Mouse (Mus musculus): ENCODE measurements around the gene Bbs12. TPM values are rescaled to one million over a fixed set of nuclear protein-coding genes. Genes with fewer than 3 reads are reported as not detected.

Gene Bbs12
- total and polyA plus RNA-seq, 2 experiments from 2014 or later, result 3.1 to 4.9 TPM

- Histone ChIP-seq H3K36me3 (replicated peaks; ENCODE audit: control insufficient read depth, insufficient read depth, low read length) (no peaks in the 10 kb centered on the region), H3K4me2 (ENCODE audit: low read depth, low read length) (no peak overlapping the region), H3K4me3 (ENCODE audit: low read depth, low read length) (no peak overlapping the region), H3K4me1 (ENCODE audit: control insufficient read depth, insufficient read depth) (no peaks in the 10 kb centered on the region), H3K27ac (ENCODE audit: low read depth) (no peak overlapping the region), H3K9ac (replicated peaks; ENCODE audit: low read depth, low read length) (no peak overlapping the region), H3K9me3 (replicated peaks; ENCODE audit: control insufficient read depth, low read length) (no peaks in the 10 kb centered on the region), H3K27me3 (ENCODE audit: control insufficient read depth, insufficient read depth, low read length) (no peaks in the 10 kb centered on the region)
- no peak for TF ChIP-seq CTCF (IDR thresholded peaks at IDR 0.05; ENCODE audit: low read depth)
- TF ChIP-seq EP300 (IDR thresholded peaks at IDR 0.05; ENCODE audit: low read depth), result no peak
- no peak for ATAC-seq (ENCODE audit: insufficient read depth, low read depth)
- WGBS, result 61% methylated on average over 8 of the region's 8 CpGs
- DNase-seq (ENCODE audit: low spot score), result no peak
Measured at GRCm38 (mm10) chr3:37303392-37304139, 8.8 kb upstream of the Bbs12 start.

GRCm38 (mm10) chr3:37311897-37312369 lies 421 bp upstream of the Bbs12 start:
- Histone ChIP-seq H3K9me3 (replicated peaks; ENCODE audit: control insufficient read depth, low read length) (no peaks in the 10 kb centered on the region), H3K27ac (ENCODE audit: low read depth) (no peak overlapping the region), H3K36me3 (replicated peaks; ENCODE audit: control insufficient read depth, insufficient read depth, low read length) (no peaks in the 10 kb centered on the region), H3K4me3 (ENCODE audit: low read depth, low read length) (peak overlapping the region; percentile 88), H3K27me3 (ENCODE audit: control insufficient read depth, insufficient read depth, low read length) (no peaks in the 10 kb centered on the region), H3K4me1 (ENCODE audit: control insufficient read depth, insufficient read depth) (0 out of 2 replicates have a peak, but pooled peaks cover 6% of the 10 kb centered on the region), H3K9ac (replicated peaks; ENCODE audit: low read depth, low read length) (peak overlapping the region; percentile 86; the same call in 1 of the 2 replicates), H3K4me2 (ENCODE audit: low read depth, low read length) (peak overlapping the region; percentile 94)
- DNase-seq (ENCODE audit: low spot score) (no peak), ATAC-seq (ENCODE audit: insufficient read depth, low read depth) (no peak)
- WGBS, result 3% methylated on average over 10 of the region's 10 CpGs
- no peak for TF ChIP-seq EP300 (IDR thresholded peaks at IDR 0.05; ENCODE audit: low read depth)
- no peak for TF ChIP-seq CTCF (IDR thresholded peaks at IDR 0.05; ENCODE audit: low read depth)

GRCm38 (mm10) chr3:37313371-37313770 lies 1.0 kb downstream of the Bbs12 start:
- TF ChIP-seq CTCF (IDR thresholded peaks at IDR 0.05; ENCODE audit: low read depth) (no peak), EP300 (IDR thresholded peaks at IDR 0.05; ENCODE audit: low read depth) (no peak)
- Histone ChIP-seq H3K9ac (replicated peaks; ENCODE audit: low read depth, low read length) (peak overlapping the region; percentile 86; the same call in 1 of the 2 replicates), H3K36me3 (replicated peaks; ENCODE audit: control insufficient read depth, insufficient read depth, low read length) (no peaks in the 10 kb centered on the region), H3K4me3 (ENCODE audit: low read depth, low read length) (peak overlapping the region; percentile 88; the same call in 1 of the 2 replicates), H3K4me1 (ENCODE audit: control insufficient read depth, insufficient read depth) (0 out of 2 replicates have a peak, but pooled peaks cover 6% of the 10 kb centered on the region), H3K27me3 (ENCODE audit: control insufficient read depth, insufficient read depth, low read length) (no peaks in the 10 kb centered on the region), H3K4me2 (ENCODE audit: low read depth, low read length) (peak overlapping the region; percentile 94), H3K27ac (ENCODE audit: low read depth) (peak overlapping the region; percentile 39), H3K9me3 (replicated peaks; ENCODE audit: control insufficient read depth, low read length) (no peaks in the 10 kb centered on the region)
- WGBS, result 29% methylated on average over 1 of the region's 1 CpGs
- DNase-seq (ENCODE audit: low spot score) (peak; percentile 26), ATAC-seq (ENCODE audit: insufficient read depth, low read depth) (no peak)

GRCm38 (mm10) chr3:37316233-37316632 lies 3.9 kb downstream of the Bbs12 start:
- Histone ChIP-seq H3K27ac (ENCODE audit: low read depth) (no peak overlapping the region), H3K4me3 (ENCODE audit: low read depth, low read length) (no peak overlapping the region), H3K9me3 (replicated peaks; ENCODE audit: control insufficient read depth, low read length) (no peaks in the 10 kb centered on the region), H3K27me3 (ENCODE audit: control insufficient read depth, insufficient read depth, low read length) (no peaks in the 10 kb centered on the region), H3K36me3 (replicated peaks; ENCODE audit: control insufficient read depth, insufficient read depth, low read length) (0 out of 2 replicates have a peak, but pooled peaks cover 4% of the 10 kb centered on the region), H3K9ac (replicated peaks; ENCODE audit: low read depth, low read length) (no peak overlapping the region), H3K4me1 (ENCODE audit: control insufficient read depth, insufficient read depth) (0 out of 2 replicates have a peak, but pooled peaks cover 6% of the 10 kb centered on the region), H3K4me2 (ENCODE audit: low read depth, low read length) (no peak overlapping the region)
- ATAC-seq (ENCODE audit: insufficient read depth, low read depth) (no peak), DNase-seq (ENCODE audit: low spot score) (no peak)
- WGBS, result 89% methylated on average over 1 of the region's 1 CpGs
- TF ChIP-seq EP300 (IDR thresholded peaks at IDR 0.05; ENCODE audit: low read depth), result no peak
- no peak for TF ChIP-seq CTCF (IDR thresholded peaks at IDR 0.05; ENCODE audit: low read depth)

- Histone ChIP-seq H3K4me3 (ENCODE audit: low read depth, low read length) (no peak overlapping the region), H3K27ac (ENCODE audit: low read depth) (no peak overlapping the region), H3K4me2 (ENCODE audit: low read depth, low read length) (no peak overlapping the region), H3K9me3 (replicated peaks; ENCODE audit: control insufficient read depth, low read length) (no peaks in the 10 kb centered on the region), H3K27me3 (ENCODE audit: control insufficient read depth, insufficient read depth, low read length) (no peaks in the 10 kb centered on the region), H3K36me3 (replicated peaks; ENCODE audit: control insufficient read depth, insufficient read depth, low read length) (0 out of 2 replicates have a peak, but pooled peaks cover 4% of the 10 kb centered on the region), H3K9ac (replicated peaks; ENCODE audit: low read depth, low read length) (no peak overlapping the region), H3K4me1 (ENCODE audit: control insufficient read depth, insufficient read depth) (0 out of 2 replicates have a peak, but pooled peaks cover 3% of the 10 kb centered on the region)
- TF ChIP-seq CTCF (IDR thresholded peaks at IDR 0.05; ENCODE audit: low read depth), result peak; percentile 69
- no peak for TF ChIP-seq EP300 (IDR thresholded peaks at IDR 0.05; ENCODE audit: low read depth)
- no peak for ATAC-seq (ENCODE audit: insufficient read depth, low read depth)
- 24% methylated on average over 3 of the region's 3 CpGs for WGBS
- peak; percentile 44 for DNase-seq (ENCODE audit: low spot score)
Measured at GRCm38 (mm10) chr3:37324310-37324709, 12.0 kb downstream of the Bbs12 start.

Measured in heart, postnatal 0 days (tissue).